Mouse (Mus musculus) mesoderm, embryonic 11.5 days (tissue): ENCODE results near the gene Gpr50.
A peak's percentile ranks its signal among the peaks of the same experiment; 100 is the strongest.

ENCODE experiments used
- DNase-seq: peaks from one replicate; pipeline ENCODE4 v3.0.0-alpha.2; 2012; ENCODE audit warnings: low read depth, low spot score

The Gpr50 gene

DNA sequence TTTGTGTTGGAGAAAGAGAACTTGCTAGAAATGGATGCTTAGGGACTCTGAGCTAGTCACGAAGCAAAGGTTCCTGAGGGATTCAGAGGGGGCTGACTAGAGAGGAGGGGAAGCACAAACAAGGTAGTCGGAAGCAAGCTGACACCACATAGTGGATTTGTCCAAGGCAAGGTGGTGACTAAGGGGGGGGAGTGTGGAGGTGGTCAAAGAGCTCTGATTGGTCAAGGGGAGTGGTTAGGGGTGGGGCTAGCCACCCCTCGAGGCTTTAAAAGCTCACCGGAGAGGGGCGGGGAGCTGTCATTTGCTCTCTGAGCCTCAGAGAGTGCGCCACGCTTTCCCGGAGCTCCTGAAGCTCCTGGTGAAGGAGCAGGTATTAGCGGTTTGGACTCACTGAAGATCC, at the start of gene Gpr50:
Gene Gpr50, plus strand, starts transcription at position 294 of the 400 bp plus-strand sequence.
- DNase-seq: peak; percentile 32

- DNase-seq: no peak
Measured at GRCm38 (mm10) chrX:71622286-71622685, 41.2 kb upstream of the Gpr50 start.

DNA sequence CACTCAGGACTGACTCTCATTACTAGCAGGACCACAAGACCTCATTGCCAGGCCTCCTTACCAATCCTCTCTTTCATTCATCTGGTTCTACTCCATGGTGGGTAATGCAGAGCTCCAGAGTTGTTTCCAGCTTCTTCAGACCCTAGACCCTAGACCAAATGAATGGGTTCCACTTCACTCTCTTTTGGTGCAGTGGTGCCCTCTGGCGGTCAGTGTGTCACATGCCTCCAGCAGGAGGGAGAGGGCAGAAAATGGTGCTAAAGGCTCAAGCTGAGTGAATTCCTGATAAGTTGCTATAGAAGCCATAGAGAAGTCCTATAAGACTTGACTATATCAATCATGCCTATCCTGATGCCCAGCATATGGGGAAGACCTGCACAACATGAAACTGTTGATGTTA, 39.6 kb upstream of the Gpr50 start:
- DNase-seq: peak; percentile 48

DNA sequence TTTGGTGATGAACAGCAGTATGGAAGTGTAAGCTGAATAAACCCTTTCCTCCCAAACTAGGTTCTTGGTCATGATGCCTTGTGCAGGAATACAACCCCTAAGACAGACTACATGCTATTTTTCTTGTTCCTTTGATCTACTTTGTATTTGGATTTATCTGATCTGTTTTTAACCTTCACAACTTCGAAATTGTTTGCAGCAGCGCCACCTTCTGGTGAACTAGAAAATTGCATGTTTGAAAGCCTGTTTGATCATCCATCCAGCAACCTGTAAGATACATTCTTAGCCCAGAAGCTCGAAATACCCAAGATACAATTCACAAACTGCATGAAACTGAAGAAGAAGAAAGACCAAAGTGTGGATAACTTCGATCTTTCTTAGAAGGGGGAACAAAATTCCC, 35.2 kb upstream of the Gpr50 start:
- DNase-seq: peak; percentile 48

DNA sequence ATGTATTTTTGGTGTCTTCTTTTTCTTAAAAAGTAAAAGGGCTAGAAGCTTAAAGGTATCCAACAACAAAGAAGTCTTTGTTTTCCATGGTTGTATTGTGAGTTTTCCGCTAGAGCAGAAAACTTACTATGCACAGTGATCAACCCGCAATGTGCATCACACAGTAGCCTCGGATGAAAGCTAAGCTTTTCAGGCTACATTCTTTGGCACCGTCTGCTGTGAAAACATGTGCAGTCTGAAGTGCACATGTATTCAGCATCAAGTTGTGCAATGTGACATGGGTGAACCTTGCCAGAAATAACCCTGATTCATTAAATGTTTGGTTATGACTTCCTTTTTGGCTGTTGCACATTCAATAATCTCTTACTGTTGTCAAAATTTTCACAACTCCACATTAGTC, 32.8 kb upstream of the Gpr50 start:
- no peak for DNase-seq

GRCm38 (mm10) chrX:71631130-71631529, 32.3 kb upstream of the Gpr50 start:
- no peak for DNase-seq

- DNase-seq: peak; percentile 54
Measured at GRCm38 (mm10) chrX:71647958-71648357, 15.5 kb upstream of the Gpr50 start.

- DNase-seq: no peak
Measured at GRCm38 (mm10) chrX:71648434-71648833, 15.0 kb upstream of the Gpr50 start.

- DNase-seq: peak; percentile 24
Measured at GRCm38 (mm10) chrX:71648848-71649454, 14.5 kb upstream of the Gpr50 start.

GRCm38 (mm10) chrX:71649993-71650392, 13.5 kb upstream of the Gpr50 start:
- DNase-seq: no peak

- no peak for DNase-seq
Measured at GRCm38 (mm10) chrX:71661794-71662193, 1.7 kb upstream of the Gpr50 start.

GRCm38 (mm10) chrX:71663871-71664687, 612 bp downstream of the Gpr50 start:
- DNase-seq: no peak

- DNase-seq: no peak
Measured at GRCm38 (mm10) chrX:71664688-71665026, 1.2 kb downstream of the Gpr50 start.

DNA sequence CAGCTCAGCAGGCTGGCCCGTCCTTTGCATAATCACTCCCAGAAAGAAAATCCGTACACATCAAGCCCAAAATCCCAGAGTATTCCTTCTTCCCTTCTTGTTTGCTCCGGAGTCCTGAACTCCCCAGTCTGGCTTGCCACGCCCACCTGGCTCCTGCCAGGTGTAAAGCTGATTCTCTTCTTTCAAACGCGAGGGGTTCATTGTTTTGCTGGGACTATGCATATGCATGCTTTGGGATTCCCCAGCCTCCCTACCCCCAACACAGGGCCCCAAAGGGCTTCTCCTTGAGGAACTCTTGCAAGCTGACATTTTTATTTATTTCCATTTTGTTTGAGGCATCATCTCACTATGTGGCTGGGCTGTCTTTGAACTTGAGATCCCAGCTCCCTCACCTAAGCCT, 6.8 kb downstream of the Gpr50 start:
- no peak for DNase-seq

DNA sequence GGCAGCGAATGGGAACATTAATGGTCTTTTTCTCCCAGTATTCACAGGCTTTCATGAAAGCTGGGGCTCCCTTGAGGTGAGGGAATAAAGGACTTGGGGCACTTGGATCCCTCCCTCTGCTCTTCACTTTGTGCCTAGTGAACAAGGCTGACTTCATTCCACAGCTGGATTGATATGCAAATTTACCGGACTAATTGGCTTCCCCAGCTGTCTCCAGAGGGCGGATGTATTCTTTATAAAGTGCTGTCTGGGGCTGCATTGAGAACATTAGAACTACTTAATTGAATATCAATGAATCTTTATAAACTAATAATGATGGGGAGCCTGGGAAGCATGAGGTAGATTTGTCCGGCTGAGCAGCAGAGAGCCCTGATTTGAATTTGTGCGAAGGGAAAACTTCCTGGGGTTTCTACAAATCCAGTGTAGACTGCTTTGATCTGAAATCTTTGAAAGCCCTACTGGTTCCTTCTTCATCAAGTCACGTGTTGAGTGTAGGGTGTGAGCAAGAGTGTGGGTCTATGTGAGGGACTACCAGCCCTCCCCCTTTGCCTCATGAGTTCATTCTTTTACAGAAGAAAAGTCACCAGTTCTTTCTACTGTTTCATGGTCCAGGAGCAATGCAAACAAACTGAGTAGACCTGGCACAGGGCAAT, 37.5 kb downstream of the Gpr50 start:
- peak; percentile 0 for DNase-seq
